Mouse (Mus musculus): ENCODE data around the gene Abhd12b.

Gene Abhd12b

GRCm38 (mm10) chr12:70153842-70154241, at the start of gene Abhd12b:
Gene Abhd12b (plus strand): TSS chr12:70154142.
- in situ Hi-C loops (cut with MboI, MseI), result loop anchor here (5.0 kb wide), 1 partner anchor 172 kb away; no protein-coding TSS in a partner anchor

- in situ Hi-C loops (cut with MboI, MseI), result no loop called here
Observed at GRCm38 (mm10) chr12:70104199-70104598, 49.7 kb upstream of the Abhd12b start.

DNA sequence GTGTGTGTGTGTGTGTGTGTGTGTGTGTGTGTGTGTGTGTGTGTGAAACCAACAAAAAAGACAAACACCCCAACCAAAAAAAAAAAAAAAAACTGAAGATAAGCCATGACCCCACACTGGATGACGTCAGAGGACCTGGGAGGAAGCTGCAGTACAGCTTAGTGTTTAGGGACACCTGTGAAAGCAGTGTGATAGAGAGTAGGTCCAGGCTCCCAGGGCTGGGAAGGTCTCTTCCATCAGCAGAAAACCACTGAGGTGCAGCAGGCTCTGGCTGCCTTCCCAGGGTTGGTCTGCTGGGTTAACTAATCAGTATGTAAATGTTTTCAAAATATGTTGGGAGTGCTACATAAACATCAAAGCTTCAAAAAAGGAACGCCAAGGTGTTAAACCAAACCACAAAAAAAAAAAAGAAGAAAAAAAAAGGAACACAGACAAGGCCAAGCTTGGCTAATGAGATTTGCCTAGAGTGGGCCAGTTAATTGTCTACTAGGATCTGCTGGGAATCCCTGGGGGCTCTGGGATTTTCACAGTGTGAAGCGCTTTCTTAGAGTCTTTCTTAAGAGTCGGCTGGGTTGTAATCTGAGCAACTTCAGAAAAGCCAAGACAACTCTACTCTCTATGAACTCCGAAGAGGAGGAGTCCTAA, 49.0 kb upstream of the Abhd12b start:
- in situ Hi-C loops (cut with MboI, MseI), result no loop called here

DNA sequence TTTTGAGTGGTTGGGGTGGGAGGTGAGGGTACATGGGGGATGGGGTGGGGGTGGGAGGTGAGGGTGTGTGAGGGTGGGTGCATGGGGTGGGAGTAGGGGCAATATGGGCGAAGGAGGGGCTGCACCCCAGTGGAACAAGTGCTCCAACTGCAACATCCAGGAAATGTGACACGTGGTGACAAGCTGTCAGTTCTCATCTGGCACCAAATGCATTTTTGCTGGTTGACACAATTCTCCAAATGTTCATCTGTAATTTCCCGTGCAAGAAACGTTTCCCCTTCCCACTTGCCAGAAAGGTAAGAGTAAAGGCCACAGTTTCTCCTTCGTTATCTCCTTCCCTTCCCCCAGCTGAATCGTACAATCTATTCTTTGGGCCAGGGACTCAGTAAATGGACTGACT, 48.1 kb upstream of the Abhd12b start:
- in situ Hi-C loops (cut with MboI, MseI), result no loop called here

DNA sequence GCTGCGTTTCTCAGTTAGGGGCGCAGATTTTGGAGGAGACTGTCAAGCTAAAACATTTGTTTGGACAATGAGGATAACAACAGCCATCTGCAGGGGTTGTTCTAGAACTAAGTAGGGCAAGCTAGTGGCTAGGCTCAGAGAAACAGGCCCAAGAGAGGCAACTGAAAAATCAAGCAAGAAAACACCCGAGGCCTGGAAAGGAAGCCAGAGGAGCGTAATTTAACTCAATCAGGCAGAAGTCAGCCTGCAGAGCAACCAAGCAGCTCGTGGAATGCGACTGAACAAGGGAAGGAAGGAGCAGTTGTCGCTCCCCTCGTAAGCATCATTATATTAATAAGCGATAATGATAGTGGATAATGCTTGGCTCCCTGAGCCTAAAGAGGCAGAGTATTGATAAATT, 47.4 kb upstream of the Abhd12b start:
- in situ Hi-C loops (cut with MboI, MseI), result no loop called here

GRCm38 (mm10) chr12:70108104-70108503, 45.8 kb upstream of the Abhd12b start:
- in situ Hi-C loops (cut with MboI, MseI), result no loop called here

- in situ Hi-C loops (cut with MboI, MseI), result no loop called here
Observed at GRCm38 (mm10) chr12:70109921-70110320, 44.0 kb upstream of the Abhd12b start.

- in situ Hi-C loops (cut with MboI, MseI), result no loop called here
Observed at GRCm38 (mm10) chr12:70110375-70111116, 43.4 kb upstream of the Abhd12b start.

DNA sequence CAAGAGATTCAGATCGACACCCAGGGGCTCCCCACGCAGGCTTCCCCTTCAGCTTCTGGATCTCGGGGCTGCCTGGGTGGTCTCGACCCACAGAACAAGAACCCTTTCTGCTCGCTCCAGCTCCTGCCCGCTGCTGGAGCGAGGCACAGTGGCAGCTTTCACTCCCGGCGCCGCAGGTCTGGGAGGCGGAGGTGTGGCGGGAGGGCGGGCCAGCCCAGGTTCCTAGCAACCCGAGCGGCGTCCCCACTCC, 42.9 kb upstream of the Abhd12b start:
- in situ Hi-C loops (cut with MboI, MseI), result no loop called here

- in situ Hi-C loops (cut with MboI, MseI), result no loop called here
Observed at GRCm38 (mm10) chr12:70111367-70112089, 42.4 kb upstream of the Abhd12b start.

DNA sequence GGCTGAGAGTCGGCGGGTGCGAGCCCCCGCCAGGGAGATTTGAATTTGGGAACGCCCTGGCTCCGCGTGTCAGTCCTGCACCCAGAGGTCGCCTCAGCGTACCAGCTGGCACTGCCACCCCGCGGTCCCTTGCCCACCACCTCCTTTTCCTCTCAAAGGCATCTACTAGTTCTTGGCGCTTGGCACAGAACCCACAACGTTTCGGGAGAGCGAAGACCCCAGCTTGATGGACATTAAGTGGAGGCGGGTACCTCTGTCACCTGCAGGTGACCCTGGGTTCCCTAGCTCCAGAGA, 41.9 kb upstream of the Abhd12b start:
- in situ Hi-C loops (cut with MboI, MseI), result no loop called here

- in situ Hi-C loops (cut with MboI, MseI), result no loop called here
Observed at GRCm38 (mm10) chr12:70113351-70113750, 40.6 kb upstream of the Abhd12b start, which contains the start of gene Nin. Gene Nin (minus strand): TSS chr12:70113717.

GRCm38 (mm10) chr12:70117146-70117545, 36.8 kb upstream of the Abhd12b start:
- in situ Hi-C loops (cut with MboI, MseI), result no loop called here

DNA sequence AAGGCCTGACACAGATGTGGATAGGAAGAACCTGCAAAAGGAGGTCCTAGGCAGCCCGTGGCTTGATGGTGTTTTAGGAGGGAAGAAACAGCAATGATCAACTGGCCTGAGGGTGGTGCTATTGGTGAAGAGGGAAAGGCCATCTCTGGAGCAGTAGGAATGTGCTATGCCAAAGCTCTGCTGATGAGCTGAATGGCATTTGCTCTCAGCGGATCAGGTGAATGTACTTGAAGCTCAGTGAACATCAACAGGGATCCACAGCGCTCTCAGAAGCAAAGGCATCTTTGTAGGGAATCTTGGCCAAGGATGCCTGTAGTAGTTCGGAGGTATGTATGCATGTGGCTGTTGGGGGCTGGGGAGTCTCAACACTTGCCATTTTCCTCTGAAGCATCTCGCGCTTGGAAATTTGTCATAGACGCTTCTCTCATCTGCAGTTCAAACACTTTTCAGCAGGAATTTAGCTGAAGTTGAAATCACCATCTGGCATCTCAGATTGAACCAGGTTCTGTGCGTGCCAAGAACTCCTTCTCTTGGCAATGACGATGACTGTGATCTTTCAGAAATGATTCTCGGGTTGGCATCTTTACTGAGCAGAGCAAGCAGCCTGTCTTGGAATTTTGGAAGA, 35.1 kb upstream of the Abhd12b start:
- in situ Hi-C loops (cut with MboI, MseI), result no loop called here

GRCm38 (mm10) chr12:70119552-70119951, 34.4 kb upstream of the Abhd12b start:
- in situ Hi-C loops (cut with MboI, MseI), result no loop called here

DNA sequence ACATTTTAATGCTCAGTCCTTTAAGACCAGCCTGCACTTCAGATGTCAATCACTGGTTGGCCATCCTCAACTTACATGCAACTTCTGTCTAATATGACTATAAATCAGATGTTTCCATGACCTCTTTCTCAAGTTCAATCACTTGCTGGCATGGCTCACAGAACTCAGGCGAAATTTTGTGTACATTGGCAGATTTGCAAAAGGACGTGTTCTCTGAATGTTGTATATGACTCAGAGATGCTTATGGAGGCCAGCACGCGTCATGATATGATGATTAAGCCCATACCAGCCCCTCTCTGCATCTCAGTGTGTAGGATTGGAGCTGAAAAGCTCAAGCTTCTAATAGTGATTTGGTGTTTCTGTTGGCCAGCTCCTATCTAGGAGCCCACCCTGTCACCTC, 27.3 kb upstream of the Abhd12b start:
- in situ Hi-C loops (cut with MboI, MseI), result no loop called here

DNA sequence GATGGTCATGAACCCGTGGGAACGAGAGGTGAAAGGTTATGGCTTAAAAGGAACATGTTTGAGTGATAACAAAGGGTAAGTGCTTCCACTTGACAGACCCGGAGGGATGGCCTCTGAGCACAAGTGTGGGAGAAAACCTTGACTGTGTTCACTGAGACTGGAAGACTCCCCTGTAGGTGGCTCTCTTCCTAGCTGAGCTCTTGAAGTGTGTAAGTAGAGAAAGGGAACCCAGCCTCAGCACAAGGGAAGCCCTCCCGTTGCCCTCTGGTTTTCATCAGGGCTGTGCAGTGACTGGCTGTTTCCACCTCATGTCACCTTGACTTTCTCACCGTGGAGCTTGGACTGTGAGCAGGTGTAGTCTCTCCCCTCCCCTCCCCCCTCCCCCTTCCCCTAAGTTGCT, 24.8 kb upstream of the Abhd12b start:
- in situ Hi-C loops (cut with MboI, MseI), result no loop called here

GRCm38 (mm10) chr12:70131042-70131675, 22.8 kb upstream of the Abhd12b start:
- in situ Hi-C loops (cut with MboI, MseI), result no loop called here

- in situ Hi-C loops (cut with MboI, MseI), result no loop called here
Observed at GRCm38 (mm10) chr12:70134627-70135235, 19.2 kb upstream of the Abhd12b start.

GRCm38 (mm10) chr12:70136185-70136756, 17.7 kb upstream of the Abhd12b start:
- in situ Hi-C loops (cut with MboI, MseI), result no loop called here

GRCm38 (mm10) chr12:70137095-70137494, 16.8 kb upstream of the Abhd12b start:
- in situ Hi-C loops (cut with MboI, MseI), result no loop called here
